Mouse (Mus musculus) lung, embryonic 15.5 days (tissue): ENCODE measurements around the gene Unc5b. TPM values are rescaled to one million over a fixed set of nuclear protein-coding genes. Genes with fewer than 3 reads are reported as not detected.
A peak's percentile ranks its signal among the peaks of the same experiment; 100 is the strongest.

Source experiments
- ATAC-seq: fragments of 200-750 bp; cut with Nextera tagmentation; 2 replicates; pipeline ENCODE4 v1.8.0; 2017; ENCODE audit warnings: moderate number of reproducible peaks, borderline replicate concordance; ENCODE audit not compliant: low FRiP score, low TSS enrichment; ENCODE audit errors: extremely low read depth
- H3K27ac ChIP-seq: fragments of 300-500 bp; sonication (generic); 2 replicates; pipeline ENCODE4 v1.5.1; 2015; ENCODE audit warnings: moderate library complexity, mild to moderate bottlenecking, inconsistent platforms
- H3K27me3 ChIP-seq: fragments of 300-500 bp; sonication (generic); 2 replicates; pipeline ENCODE4 v1.6.1; 2015; ENCODE audit warnings: inconsistent platforms
- H3K36me3 ChIP-seq: fragments of 300-500 bp; sonication (generic); 2 replicates; pipeline ENCODE4 v1.6.1; 2015; ENCODE audit warnings: inconsistent platforms
- H3K4me1 ChIP-seq: fragments of 300-500 bp; sonication (generic); 2 replicates; pipeline ENCODE4 v1.6.1; 2015; ENCODE audit warnings: inconsistent platforms
- H3K4me2 ChIP-seq: fragments of 300-500 bp; sonication (generic); 2 replicates; pipeline ENCODE4 v1.6.1; 2015; ENCODE audit warnings: inconsistent platforms, mild to moderate bottlenecking, moderate library complexity
- H3K4me3 ChIP-seq: fragments of 300-500 bp; sonication (generic); 2 replicates; pipeline ENCODE4 v1.5.1; 2015; ENCODE audit warnings: mild to moderate bottlenecking, inconsistent platforms
- H3K9ac ChIP-seq: fragments of 300-500 bp; sonication (generic); 2 replicates; pipeline ENCODE4 v1.6.1; 2015; ENCODE audit warnings: inconsistent platforms
- H3K9me3 ChIP-seq: fragments of 300-500 bp; sonication (generic); 2 replicates; pipeline ENCODE4 v1.6.1; 2016; ENCODE audit warnings: inconsistent platforms
- WGBS: fragments of 180-500 bp; shearing (Covaris S2); methylation state at CpG from one replicate; pipeline ENCODE4 v1.1.7; 2015; 5-methylcytosine and 5-hydroxymethylcytosine counted together
- polyA plus RNA-seq: library from polyadenylated mRNA; unstranded; fragments of >200 nt; fragmentation: Nextera tagmentation; extraction: Ambion mirVana; gene quantifications from 2 replicates; pipeline ENCODE4 v1.2.1, GENCODE M21; 2015

The Unc5b gene
- polyA plus RNA-seq, 1 experiment from 2014 or later = 7.7 TPM

DNA sequence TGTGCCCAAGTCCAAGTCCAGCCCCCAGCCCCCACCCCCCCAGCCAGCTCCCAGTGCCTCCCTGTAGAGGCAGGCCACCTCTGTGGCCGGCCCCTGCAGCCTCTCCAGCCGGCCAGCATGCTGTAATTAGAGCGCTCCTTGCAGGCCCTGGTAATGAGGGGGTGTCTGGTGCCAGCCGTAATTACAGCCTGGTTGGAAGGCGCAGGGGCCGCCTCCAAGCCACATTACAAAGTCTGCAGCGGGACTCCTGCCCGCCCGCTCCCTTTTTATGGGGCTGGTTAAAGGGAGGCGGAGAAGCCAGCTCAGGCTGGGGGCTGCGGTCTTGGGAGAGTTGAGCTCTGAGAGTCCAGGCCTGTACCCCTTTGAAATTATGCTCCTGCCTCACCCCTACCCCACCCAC lies 37.0 kb downstream of the Unc5b start:
- WGBS = 59% methylated on average over 11 of the region's 11 CpGs
- Histone ChIP-seq H3K9me3 (no peaks in the 10 kb centered on the region), H3K4me1 (peaks cover 23% of the 10 kb centered on the region; the same call in 1 of the 2 replicates), H3K9ac (no peak overlapping the region), H3K27ac (no peak overlapping the region), H3K4me3 (no peak overlapping the region), H3K36me3 (no peaks in the 10 kb centered on the region), H3K27me3 (no peaks in the 10 kb centered on the region), H3K4me2 (no peak overlapping the region)
- no peak for ATAC-seq

- H3K27me3 ChIP-seq = no peaks in the 10 kb centered on the region
- WGBS = 34% methylated on average over 11 of the region's 11 CpGs
- no peak for ATAC-seq
- H3K4me2 ChIP-seq = 0 out of 2 replicates have a peak overlapping the region, but pooled peaks have one; percentile 13
- no peak overlapping the region for H3K9ac ChIP-seq
- peak overlapping the region; percentile 80 for H3K27ac ChIP-seq
- H3K36me3 ChIP-seq = no peaks in the 10 kb centered on the region
- H3K9me3 ChIP-seq = no peaks in the 10 kb centered on the region
- peaks cover 18% of the 10 kb centered on the region; the same call in 1 of the 2 replicates for H3K4me1 ChIP-seq
- no peak overlapping the region for H3K4me3 ChIP-seq
These were observed 38.5 kb downstream of the Unc5b start for GRCm38 (mm10) chr10:60792841-60793240.

- peak overlapping the region; percentile 80 for H3K27ac ChIP-seq
These were observed 39.0 kb downstream of the Unc5b start for GRCm38 (mm10) chr10:60792365-60792764.

GRCm38 (mm10) chr10:60790912-60791311 lies 40.5 kb downstream of the Unc5b start:
- Histone ChIP-seq H3K4me3 (no peak overlapping the region), H3K4me1 (peaks cover 16% of the 10 kb centered on the region; the same call in 1 of the 2 replicates), H3K4me2 (no peak overlapping the region), H3K27me3 (no peaks in the 10 kb centered on the region), H3K27ac (no peak overlapping the region), H3K9ac (no peak overlapping the region), H3K36me3 (no peaks in the 10 kb centered on the region), H3K9me3 (no peaks in the 10 kb centered on the region)
- WGBS = 75% methylated on average over 6 of the region's 6 CpGs
- ATAC-seq = no peak

More at GRCm38 (mm10) chr10:60792365-60792764, 39.0 kb downstream of the Unc5b start:
- no peak overlapping the region for H3K4me3 ChIP-seq
- peaks cover 16% of the 10 kb centered on the region; the same call in 1 of the 2 replicates for H3K4me1 ChIP-seq
- 0 out of 2 replicates have a peak, but pooled peaks have one; percentile 12 for ATAC-seq
- H3K9ac ChIP-seq = no peak overlapping the region
- H3K36me3 ChIP-seq = no peaks in the 10 kb centered on the region
- 31% methylated on average over 10 of the region's 10 CpGs for WGBS
- no peaks in the 10 kb centered on the region for H3K27me3 ChIP-seq
- H3K9me3 ChIP-seq = no peaks in the 10 kb centered on the region
- H3K4me2 ChIP-seq = 0 out of 2 replicates have a peak overlapping the region, but pooled peaks have one; percentile 13

DNA sequence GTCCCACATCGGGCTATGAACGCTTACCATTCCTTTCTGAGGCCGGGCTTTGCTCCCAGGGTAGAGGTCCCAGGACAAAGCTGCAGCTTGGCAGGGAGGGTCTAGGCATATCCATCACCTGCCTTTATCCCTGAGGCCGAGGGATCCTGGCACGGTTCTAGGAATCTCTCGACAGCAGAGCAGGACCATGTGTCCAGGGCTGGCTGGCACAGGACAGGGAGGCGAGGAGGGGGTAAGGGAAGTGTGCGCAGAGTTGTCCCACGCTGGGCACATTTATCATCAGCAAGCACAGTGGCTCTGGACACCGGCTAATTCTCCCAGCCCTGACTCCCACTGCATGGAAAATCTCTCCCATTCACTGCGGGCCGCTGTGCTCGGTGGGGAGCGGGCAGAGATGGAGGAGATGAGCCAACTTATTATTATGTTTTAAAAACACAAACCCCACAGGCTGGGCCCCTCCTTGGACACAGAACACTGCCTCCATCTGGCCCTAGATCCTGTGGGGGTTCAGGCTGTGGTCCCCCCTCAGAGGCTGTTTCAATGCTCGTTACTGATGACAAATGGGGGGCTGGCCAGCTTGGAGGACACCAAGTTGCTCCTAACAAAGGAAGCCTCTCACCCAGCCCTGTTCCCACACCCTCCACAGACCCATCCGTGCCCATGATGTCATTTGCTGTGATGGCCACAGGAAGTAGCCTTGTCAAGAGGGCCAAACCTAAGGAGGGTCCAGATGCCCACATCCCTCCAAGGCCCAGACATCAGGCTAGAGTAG lies 43.9 kb downstream of the Unc5b start:
- WGBS = 74% methylated on average over 16 of the region's 16 CpGs
- no peaks in the 10 kb centered on the region for H3K36me3 ChIP-seq
- H3K9me3 ChIP-seq = no peaks in the 10 kb centered on the region
- no peak overlapping the region for H3K9ac ChIP-seq
- no peak for ATAC-seq
- no peak overlapping the region for H3K4me3 ChIP-seq
- no peak overlapping the region for H3K27ac ChIP-seq
- 0 out of 2 replicates have a peak, but pooled peaks cover 4% of the 10 kb centered on the region for H3K4me1 ChIP-seq
- H3K27me3 ChIP-seq = no peaks in the 10 kb centered on the region
- no peak overlapping the region for H3K4me2 ChIP-seq

DNA sequence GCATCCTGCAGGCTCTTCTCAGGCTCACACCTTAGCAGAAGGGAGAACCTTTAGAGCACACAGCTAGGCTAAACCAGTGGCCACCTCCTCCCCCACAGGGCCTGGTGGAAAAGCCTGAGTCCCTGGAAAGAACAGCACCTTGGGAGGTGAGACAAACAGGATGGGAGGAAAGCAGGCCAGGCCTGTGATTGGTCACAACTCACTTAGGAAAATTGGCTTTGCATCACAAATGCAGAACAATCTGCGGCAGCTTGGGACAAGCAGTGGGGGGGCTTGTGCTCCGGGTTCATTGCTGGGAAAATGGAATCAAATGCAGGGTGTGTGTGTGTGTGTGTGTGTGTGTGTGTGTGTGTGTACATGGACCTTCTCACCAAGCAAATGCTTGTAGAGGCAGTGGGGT lies 47.8 kb downstream of the Unc5b start:
- H3K4me3 ChIP-seq = no peak overlapping the region
- H3K27ac ChIP-seq = no peak overlapping the region
- H3K4me1 ChIP-seq = 0 out of 2 replicates have a peak, but pooled peaks cover 4% of the 10 kb centered on the region
- H3K27me3 ChIP-seq = no peaks in the 10 kb centered on the region
- H3K36me3 ChIP-seq = no peaks in the 10 kb centered on the region
- H3K4me2 ChIP-seq = no peak overlapping the region
- ATAC-seq = no peak
- no peaks in the 10 kb centered on the region for H3K9me3 ChIP-seq
- no peak overlapping the region for H3K9ac ChIP-seq
- 49% methylated on average over 2 of the region's 2 CpGs for WGBS

GRCm38 (mm10) chr10:60779628-60780027 lies 51.8 kb downstream of the Unc5b start:
- ATAC-seq = peak; percentile 32
- Histone ChIP-seq H3K27me3 (no peaks in the 10 kb centered on the region), H3K4me3 (no peak overlapping the region), H3K4me2 (peak overlapping the region; percentile 32), H3K9ac (no peak overlapping the region), H3K4me1 (0 out of 2 replicates have a peak, but pooled peaks cover 4% of the 10 kb centered on the region), H3K9me3 (no peaks in the 10 kb centered on the region), H3K36me3 (no peaks in the 10 kb centered on the region), H3K27ac (no peak overlapping the region)
- 5% methylated on average over 9 of the region's 9 CpGs for WGBS

DNA sequence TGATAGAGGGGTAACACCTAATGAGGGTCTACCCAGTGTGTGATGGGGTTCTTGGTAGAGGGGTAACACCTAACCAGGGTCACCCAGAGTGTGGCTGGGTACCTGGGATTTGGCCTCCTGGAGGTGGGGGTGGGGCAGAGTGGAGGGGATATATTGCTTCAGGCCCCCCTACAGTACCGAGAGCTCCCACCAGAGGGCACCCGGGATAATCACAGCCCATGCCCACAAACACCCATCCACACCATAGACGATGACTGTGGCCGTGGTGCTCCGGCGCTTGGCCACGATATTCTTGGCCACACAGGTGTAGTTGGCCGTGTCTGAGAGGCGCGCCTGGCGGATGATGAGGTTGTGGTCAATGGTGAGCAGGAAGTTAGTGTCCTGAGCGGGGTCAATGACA lies 52.8 kb downstream of the Unc5b start:
- H3K27ac ChIP-seq = no peak overlapping the region
- H3K36me3 ChIP-seq = no peaks in the 10 kb centered on the region
- no peak for ATAC-seq
- no peak overlapping the region for H3K4me3 ChIP-seq
- H3K4me1 ChIP-seq = 0 out of 2 replicates have a peak, but pooled peaks cover 4% of the 10 kb centered on the region
- H3K4me2 ChIP-seq = no peak overlapping the region
- 66% methylated on average over 12 of the region's 12 CpGs for WGBS
- H3K27me3 ChIP-seq = no peaks in the 10 kb centered on the region
- no peak overlapping the region for H3K9ac ChIP-seq
- no peaks in the 10 kb centered on the region for H3K9me3 ChIP-seq

DNA sequence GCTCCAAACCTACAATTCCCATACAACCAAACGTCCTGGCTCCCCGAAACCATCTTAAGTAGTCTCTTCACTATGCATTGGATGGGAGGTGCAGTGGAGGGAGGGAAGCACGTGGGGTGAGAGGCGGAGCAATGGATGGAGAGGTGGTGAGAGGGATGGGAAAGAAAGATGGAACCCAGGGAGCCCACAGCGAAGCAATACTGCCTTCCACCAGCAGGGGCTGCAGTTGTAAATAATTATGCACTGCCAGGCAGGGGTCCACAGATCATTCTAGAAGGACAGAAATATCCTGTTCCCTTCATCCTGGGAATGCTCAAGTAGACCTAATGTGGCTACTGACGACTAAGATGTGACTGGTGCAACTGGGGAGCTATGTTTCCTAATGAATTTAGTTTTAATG lies 55.9 kb downstream of the Unc5b start:
- Histone ChIP-seq H3K27ac (no peak overlapping the region), H3K27me3 (no peaks in the 10 kb centered on the region), H3K4me3 (no peak overlapping the region), H3K4me2 (no peak overlapping the region), H3K9ac (no peak overlapping the region), H3K9me3 (no peaks in the 10 kb centered on the region), H3K4me1 (0 out of 2 replicates have a peak, but pooled peaks cover 4% of the 10 kb centered on the region), H3K36me3 (no peaks in the 10 kb centered on the region)
- no peak for ATAC-seq
- WGBS = 74% methylated on average over 6 of the region's 6 CpGs

DNA sequence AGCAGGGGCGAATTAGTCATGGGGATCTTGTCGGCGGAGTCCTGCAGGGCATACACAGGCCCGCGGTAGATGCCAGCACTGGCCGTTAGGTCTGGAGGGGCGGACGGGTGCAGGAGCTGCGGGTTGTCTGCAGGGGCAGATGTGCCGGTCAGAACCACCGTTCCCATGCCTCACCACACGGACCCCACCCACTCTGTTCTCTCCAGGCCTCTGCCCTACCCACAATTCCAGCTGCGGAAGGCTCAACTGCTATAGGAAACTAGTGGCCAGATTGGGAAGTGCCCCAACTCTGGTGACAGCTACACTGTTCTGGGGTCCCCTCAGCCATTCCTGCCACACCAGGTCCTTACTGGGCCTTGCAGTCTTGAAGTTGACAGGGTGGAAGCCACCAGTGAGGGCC lies 56.8 kb downstream of the Unc5b start:
- Histone ChIP-seq H3K36me3 (no peaks in the 10 kb centered on the region), H3K27me3 (no peaks in the 10 kb centered on the region), H3K9ac (no peak overlapping the region), H3K27ac (no peak overlapping the region), H3K4me3 (no peak overlapping the region), H3K4me1 (no peaks in the 10 kb centered on the region), H3K9me3 (no peaks in the 10 kb centered on the region), H3K4me2 (no peak overlapping the region)
- 96% methylated on average over 13 of the region's 13 CpGs for WGBS
- ATAC-seq = no peak

DNA sequence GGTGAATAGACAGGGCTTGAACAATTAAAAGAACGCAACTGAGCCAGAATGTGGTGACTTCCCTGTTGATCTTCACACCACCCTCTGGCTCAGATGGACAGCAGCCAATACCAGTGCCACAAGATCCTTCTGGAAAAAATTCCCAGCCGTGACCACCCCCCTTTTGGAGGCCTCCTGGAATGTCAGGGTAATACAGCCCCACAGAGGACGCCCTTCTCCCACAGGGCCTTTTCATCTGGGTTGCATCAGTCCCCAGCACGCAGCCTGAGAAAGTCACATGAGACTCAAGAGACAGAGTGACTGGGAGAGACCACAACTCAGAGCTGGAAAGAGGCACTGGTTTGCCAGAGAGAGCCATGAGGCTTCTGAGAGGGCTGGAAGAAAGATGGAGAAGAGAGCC lies 60.5 kb downstream of the Unc5b start:
- Histone ChIP-seq H3K36me3 (peaks cover 5% of the 10 kb centered on the region; the same call in 1 of the 2 replicates), H3K4me2 (no peak overlapping the region), H3K9me3 (no peaks in the 10 kb centered on the region), H3K27me3 (no peaks in the 10 kb centered on the region), H3K4me3 (no peak overlapping the region), H3K27ac (no peak overlapping the region), H3K9ac (no peak overlapping the region), H3K4me1 (no peaks in the 10 kb centered on the region)
- no peak for ATAC-seq
- 57% methylated on average over 4 of the region's 4 CpGs for WGBS

DNA sequence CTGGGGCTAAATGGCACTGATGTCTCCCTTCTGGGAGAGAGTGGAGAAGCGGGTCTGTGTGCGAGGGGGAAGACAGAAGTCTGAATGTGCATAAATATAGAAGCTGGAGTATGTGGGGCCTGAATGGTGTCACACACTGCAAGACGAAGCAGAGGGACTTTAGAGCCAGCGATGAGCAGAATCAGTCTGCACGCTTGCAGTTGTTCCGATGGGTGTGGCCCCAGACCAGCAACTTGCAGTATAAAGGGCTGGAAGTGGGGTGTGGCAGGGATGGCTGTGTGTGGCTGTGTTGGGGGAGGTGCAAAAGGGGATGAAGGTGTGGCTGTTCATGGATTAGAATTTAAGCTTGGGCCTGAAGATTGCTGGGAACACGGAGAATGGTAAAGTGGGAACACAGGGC lies 62.8 kb downstream of the Unc5b start:
- no peak for ATAC-seq
- WGBS = 81% methylated on average over 7 of the region's 7 CpGs
- Histone ChIP-seq H3K27me3 (no peaks in the 10 kb centered on the region), H3K4me3 (no peak overlapping the region), H3K36me3 (peaks cover 5% of the 10 kb centered on the region; the same call in 1 of the 2 replicates), H3K9me3 (no peaks in the 10 kb centered on the region), H3K9ac (no peak overlapping the region), H3K4me1 (no peaks in the 10 kb centered on the region), H3K4me2 (no peak overlapping the region), H3K27ac (no peak overlapping the region)
